Mouse (Mus musculus): ENCODE data around the gene Pgbd5. TPM values are rescaled to one million over a fixed set of nuclear protein-coding genes. Genes with fewer than 3 reads are reported as not detected.

Gene Pgbd5
- polyA plus RNA-seq, 1 experiment from 2014 or later, result 9.9 TPM

DNA sequence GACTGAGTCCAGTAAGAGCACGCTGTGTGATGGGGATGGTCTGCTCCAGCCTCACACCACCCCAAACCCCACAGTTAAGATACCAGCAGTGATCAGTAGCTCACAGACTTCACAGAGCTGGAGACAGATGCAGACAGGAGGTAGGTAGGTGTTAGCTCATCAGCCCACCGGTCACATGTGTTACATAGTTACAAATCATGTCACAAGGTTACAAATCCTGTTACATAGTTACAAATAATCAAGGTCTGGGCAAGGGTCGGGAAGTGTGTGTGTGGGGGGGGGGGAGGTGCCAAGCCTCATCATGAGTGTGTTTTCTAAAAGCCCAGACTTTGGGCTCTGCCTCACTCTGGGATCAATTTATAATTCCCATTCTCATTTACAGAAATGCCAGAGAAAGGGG is 78.5 kb downstream of the Pgbd5 start:
- Histone ChIP-seq H3K4me3 (no peak overlapping the region), H3K9me3 (no peaks in the 10 kb centered on the region), H3K4me2 (replicated peaks) (no peak overlapping the region), H3K9ac (replicated peaks) (no peak overlapping the region), H3K36me3 (no peaks in the 10 kb centered on the region), H3K4me1 (no peaks in the 10 kb centered on the region), H3K27me3 (no peaks in the 10 kb centered on the region), H3K27ac (replicated peaks) (no peak overlapping the region)
- ATAC-seq (replicated peaks), result no peak
- WGBS, result 80% methylated on average over 3 of the region's 3 CpGs

DNA sequence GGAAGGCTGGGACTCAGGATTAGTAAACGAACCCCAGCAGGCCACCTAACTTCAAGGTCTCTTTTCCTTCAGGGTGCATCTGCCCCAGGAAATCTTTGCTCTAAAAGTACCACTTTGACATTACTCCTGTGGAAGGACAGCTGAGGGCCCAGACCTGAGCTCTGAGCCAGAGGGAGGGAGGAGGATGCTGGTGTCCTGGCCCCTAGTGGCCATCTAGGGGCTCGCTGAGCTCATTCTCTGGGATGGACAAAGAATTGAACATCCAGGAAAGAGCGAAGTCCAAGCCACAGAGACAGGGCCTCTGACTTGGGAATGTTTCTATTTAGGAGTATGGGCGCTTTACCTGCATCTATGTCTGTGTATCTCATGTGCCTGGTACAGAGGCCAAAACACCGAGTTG is 87.8 kb downstream of the Pgbd5 start:
- ATAC-seq (replicated peaks), result no peak

DNA sequence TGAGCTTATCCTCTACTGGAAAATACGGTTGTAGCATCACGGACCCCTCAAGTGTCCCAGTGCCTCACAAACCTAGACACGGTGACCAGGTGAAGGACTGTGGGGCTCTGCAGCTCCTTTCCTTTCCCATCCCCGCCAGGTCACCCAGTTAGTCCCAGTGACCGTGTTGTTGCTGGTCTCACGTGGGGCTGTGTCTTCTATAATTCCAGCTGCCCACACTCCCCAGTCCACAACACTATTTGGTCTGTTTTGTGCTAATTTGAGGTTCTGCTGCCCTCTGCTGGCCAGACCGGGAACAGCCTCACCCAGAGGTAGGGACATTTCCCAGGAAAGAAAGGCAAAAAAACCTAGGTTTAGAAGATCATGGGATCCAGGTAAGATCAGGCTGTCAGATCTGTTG is 89.8 kb downstream of the Pgbd5 start:
- Histone ChIP-seq H3K36me3 (no peaks in the 10 kb centered on the region), H3K9ac (replicated peaks) (no peak overlapping the region), H3K4me3 (no peak overlapping the region), H3K27ac (replicated peaks) (no peak overlapping the region), H3K9me3 (no peaks in the 10 kb centered on the region), H3K27me3 (no peaks in the 10 kb centered on the region), H3K4me1 (0 out of 2 replicates have a peak, but pooled peaks cover 2% of the 10 kb centered on the region), H3K4me2 (replicated peaks) (no peak overlapping the region)
- WGBS, result 40% methylated on average over 7 of the region's 7 CpGs
- ATAC-seq (replicated peaks), result peak; percentile 17; the same call in 1 of the 2 replicates

More for the DNA sequence above, 87.8 kb downstream of the Pgbd5 start:
- H3K4me1 ChIP-seq, result 0 out of 2 replicates have a peak, but pooled peaks cover 2% of the 10 kb centered on the region
- H3K27ac ChIP-seq (replicated peaks), result no peak overlapping the region
- no peaks in the 10 kb centered on the region for H3K9me3 ChIP-seq
- 66% methylated on average over 5 of the region's 5 CpGs for WGBS
- no peak overlapping the region for H3K4me3 ChIP-seq
- H3K27me3 ChIP-seq, result no peaks in the 10 kb centered on the region
- no peak overlapping the region for H3K9ac ChIP-seq (replicated peaks)
- no peaks in the 10 kb centered on the region for H3K36me3 ChIP-seq
- H3K4me2 ChIP-seq (replicated peaks), result no peak overlapping the region

DNA sequence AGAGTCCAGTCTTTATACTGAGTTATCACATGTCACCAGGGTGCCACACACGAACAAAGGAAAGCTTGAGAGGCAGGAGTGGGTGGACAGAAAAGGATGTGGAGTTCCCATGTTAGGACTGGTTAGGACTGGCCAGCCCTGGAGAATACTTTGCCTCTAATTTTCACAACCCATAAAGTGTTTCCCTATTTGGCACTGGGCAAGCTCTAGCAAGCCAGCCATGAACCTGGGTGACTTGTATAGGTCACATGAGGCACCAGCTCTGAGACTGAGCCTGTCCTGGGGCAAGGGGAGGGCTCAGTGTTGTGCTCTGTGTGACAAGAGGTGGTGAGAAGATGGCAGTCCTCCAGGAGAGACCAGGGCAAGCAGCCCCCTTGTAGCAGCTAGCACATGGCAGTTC is 91.4 kb downstream of the Pgbd5 start:
- Histone ChIP-seq H3K36me3 (peaks cover 14% of the 10 kb centered on the region), H3K4me1 (0 out of 2 replicates have a peak, but pooled peaks cover 2% of the 10 kb centered on the region), H3K27me3 (no peaks in the 10 kb centered on the region), H3K27ac (replicated peaks) (no peak overlapping the region), H3K4me2 (replicated peaks) (no peak overlapping the region), H3K4me3 (no peak overlapping the region), H3K9ac (replicated peaks) (no peak overlapping the region), H3K9me3 (no peaks in the 10 kb centered on the region)
- no peak for ATAC-seq (replicated peaks)
- WGBS, result 52% methylated on average over 1 of the region's 1 CpGs

DNA sequence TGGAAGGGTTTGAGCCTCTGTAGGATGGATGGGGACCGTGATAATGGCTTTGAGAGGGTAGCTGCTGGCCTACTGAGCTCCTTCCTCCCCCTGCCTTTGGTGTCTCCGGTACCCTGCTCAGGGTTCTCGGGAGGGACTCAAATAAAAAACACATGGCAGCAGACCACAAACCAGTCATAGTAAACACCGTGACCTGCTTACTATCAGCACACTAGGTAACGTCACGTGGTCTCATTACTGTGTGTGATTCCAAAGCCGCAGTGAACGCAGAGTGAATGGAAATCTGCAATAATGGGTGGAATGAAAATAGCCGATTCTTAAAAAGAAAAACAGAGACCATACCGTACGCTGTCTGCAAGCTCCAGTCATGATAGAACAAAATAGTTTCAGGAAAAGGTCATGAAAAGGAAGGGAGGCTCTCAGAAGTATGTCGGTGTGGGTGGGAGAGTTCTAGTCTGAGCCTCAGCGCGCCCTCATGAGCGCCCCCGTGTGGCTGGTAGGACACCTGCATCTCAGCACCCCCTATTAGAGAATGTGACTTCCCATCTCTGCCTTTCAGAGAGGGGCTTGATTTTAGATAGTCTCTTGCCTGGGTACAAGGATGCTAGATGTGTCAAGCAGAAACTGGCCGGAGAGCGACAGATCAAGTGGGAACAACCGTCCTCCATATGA is 92.5 kb downstream of the Pgbd5 start:
- H3K27ac ChIP-seq (replicated peaks), result no peak overlapping the region
- no peak overlapping the region for H3K4me2 ChIP-seq (replicated peaks)
- no peak overlapping the region for H3K4me3 ChIP-seq
- H3K27me3 ChIP-seq, result no peaks in the 10 kb centered on the region
- peaks cover 15% of the 10 kb centered on the region for H3K36me3 ChIP-seq
- ATAC-seq (replicated peaks), result peak; percentile 41; the same call in 1 of the 2 replicates
- no peaks in the 10 kb centered on the region for H3K9me3 ChIP-seq
- WGBS, result 51% methylated on average over 19 of the region's 19 CpGs
- 0 out of 2 replicates have a peak, but pooled peaks cover 2% of the 10 kb centered on the region for H3K4me1 ChIP-seq
- H3K9ac ChIP-seq (replicated peaks), result no peak overlapping the region

DNA sequence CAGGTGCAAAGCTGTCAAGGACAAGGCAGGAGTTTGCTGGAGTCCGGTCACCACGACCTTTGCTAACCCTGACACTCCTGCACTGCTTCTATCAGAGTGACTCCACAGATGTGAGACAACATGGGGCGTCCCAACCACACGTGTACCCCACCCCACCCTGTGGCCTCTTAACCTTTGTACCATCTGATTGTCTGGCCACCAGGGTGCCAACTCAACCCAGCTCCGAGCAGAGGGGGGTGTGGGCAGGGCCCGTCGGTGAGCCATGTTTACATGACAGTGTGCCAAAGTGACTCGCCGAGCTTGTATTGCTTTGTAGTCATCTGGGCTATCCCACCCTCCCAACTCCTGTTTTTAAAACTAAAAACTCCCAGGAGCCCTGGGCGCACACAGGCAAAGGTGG is 94.4 kb downstream of the Pgbd5 start:
- Histone ChIP-seq H3K4me1 (0 out of 2 replicates have a peak, but pooled peaks cover 2% of the 10 kb centered on the region), H3K9ac (replicated peaks) (no peak overlapping the region), H3K27ac (replicated peaks) (no peak overlapping the region), H3K9me3 (no peaks in the 10 kb centered on the region), H3K36me3 (peaks cover 33% of the 10 kb centered on the region), H3K4me3 (no peak overlapping the region), H3K27me3 (no peaks in the 10 kb centered on the region), H3K4me2 (replicated peaks) (no peak overlapping the region)
- ATAC-seq (replicated peaks), result no peak
- WGBS, result 81% methylated on average over 10 of the region's 10 CpGs

DNA sequence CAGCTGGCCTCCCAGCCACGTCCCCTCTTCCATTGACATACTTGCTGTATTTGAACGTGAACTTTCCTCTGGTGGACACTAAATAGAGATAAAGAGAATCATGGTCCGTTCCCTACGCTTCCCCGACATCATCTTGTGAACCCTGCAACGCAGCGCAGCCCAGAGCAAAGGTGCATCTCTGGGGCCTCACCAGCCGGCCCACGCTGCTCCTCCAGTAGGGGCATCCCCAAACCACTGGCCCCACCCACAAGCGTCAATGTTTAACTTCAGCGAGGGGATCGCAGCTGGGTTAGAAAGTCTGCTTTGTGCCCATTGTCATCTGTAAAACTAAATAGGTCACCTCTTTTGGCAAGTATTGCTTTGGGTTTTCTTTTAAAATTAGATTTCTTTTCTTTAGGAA is 95.5 kb downstream of the Pgbd5 start:
- Histone ChIP-seq H3K4me2 (replicated peaks) (no peak overlapping the region), H3K4me1 (no peaks in the 10 kb centered on the region), H3K27me3 (no peaks in the 10 kb centered on the region), H3K9me3 (no peaks in the 10 kb centered on the region), H3K27ac (replicated peaks) (no peak overlapping the region), H3K4me3 (no peak overlapping the region), H3K9ac (replicated peaks) (no peak overlapping the region), H3K36me3 (peaks cover 38% of the 10 kb centered on the region)
- 94% methylated on average over 12 of the region's 12 CpGs for WGBS
- no peak for ATAC-seq (replicated peaks)

DNA sequence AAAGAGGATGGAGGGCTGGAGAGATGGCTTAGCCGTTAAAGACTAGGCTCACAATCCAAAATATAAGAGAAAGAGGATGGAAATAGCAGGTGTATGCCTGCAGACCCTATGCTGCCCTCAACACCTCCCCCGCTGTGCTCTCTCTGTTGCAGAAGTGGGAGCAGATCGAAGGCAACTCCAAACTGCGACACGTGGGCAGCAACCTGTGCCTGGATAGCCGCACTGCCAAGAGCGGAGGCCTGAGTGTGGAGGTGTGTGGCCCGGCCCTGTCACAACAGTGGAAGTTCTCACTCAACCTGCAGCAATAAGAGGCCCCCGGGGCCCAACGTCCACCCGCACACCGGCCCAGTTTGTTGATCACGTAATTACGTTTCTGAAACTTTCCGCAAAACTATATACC is 96.3 kb downstream of the Pgbd5 start:
- 96% methylated on average over 15 of the region's 15 CpGs for WGBS
- no peak overlapping the region for H3K27ac ChIP-seq (replicated peaks)
- no peak overlapping the region for H3K4me3 ChIP-seq
- no peaks in the 10 kb centered on the region for H3K4me1 ChIP-seq
- no peak overlapping the region for H3K9ac ChIP-seq (replicated peaks)
- H3K36me3 ChIP-seq, result peaks cover 44% of the 10 kb centered on the region
- ATAC-seq (replicated peaks), result no peak
- H3K9me3 ChIP-seq, result no peaks in the 10 kb centered on the region
- H3K4me2 ChIP-seq (replicated peaks), result no peak overlapping the region
- H3K27me3 ChIP-seq, result no peaks in the 10 kb centered on the region

DNA sequence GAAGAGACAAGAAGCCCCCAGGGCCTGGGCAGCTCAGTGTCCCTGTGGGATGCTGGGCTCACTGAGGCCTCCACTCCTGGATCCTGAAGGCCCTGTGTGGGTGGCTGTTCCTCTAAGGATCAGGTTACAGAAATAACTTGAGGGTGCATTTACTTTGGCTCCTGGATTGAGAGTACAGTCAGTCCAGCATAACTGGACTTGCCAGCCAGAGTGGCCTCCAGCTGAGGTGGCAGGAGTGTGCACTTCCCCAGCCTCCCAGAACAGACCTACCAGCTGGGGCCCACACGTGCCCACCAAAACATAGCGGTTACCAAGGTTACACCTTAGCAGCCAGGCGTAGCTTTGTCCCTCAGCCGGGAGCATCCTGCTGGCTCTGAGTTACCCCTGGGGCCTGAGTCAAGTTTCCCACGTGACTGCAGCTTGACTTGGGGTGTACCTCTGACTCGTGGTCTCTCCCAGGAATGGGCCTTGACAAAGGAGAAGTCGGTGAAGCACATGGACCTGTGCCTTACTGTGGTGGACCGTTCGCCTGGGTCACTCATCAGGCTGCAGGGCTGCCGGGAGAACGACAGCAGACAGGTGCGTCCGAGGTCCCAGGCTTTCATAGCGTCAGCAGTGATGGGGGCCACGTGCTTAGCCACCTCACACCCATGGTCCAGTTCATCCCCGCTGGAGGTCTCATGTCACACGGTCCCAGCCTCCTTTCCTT is 98.9 kb downstream of the Pgbd5 start:
- H3K27me3 ChIP-seq, result no peaks in the 10 kb centered on the region
- H3K9ac ChIP-seq (replicated peaks), result no peak overlapping the region
- no peak overlapping the region for H3K27ac ChIP-seq (replicated peaks)
- no peaks in the 10 kb centered on the region for H3K9me3 ChIP-seq
- ATAC-seq (replicated peaks), result no peak
- no peaks in the 10 kb centered on the region for H3K4me1 ChIP-seq
- H3K36me3 ChIP-seq, result peaks cover 59% of the 10 kb centered on the region
- no peak overlapping the region for H3K4me3 ChIP-seq
- 68% methylated on average over 17 of the region's 17 CpGs for WGBS
- H3K4me2 ChIP-seq (replicated peaks), result no peak overlapping the region

DNA sequence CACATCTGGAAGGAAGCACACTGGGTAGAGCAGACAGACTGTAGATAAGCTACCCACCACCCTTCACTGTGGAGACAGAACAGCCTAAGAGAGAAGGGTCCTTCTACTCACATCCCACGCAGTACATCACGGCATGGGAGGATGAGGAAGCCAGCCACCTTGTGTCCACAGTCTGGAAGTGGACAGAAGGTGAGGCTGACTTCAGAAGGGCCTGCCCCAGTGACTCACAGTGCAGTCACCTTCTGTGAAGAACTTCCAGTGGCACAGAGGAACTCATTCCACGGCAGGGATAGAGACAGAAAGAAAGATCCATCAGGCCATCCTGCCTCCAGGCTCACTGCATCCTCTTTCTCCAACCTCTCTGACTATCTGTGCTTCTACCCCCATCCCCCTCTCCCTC is 99.7 kb downstream of the Pgbd5 start:
- H3K9ac ChIP-seq (replicated peaks), result no peak overlapping the region

DNA sequence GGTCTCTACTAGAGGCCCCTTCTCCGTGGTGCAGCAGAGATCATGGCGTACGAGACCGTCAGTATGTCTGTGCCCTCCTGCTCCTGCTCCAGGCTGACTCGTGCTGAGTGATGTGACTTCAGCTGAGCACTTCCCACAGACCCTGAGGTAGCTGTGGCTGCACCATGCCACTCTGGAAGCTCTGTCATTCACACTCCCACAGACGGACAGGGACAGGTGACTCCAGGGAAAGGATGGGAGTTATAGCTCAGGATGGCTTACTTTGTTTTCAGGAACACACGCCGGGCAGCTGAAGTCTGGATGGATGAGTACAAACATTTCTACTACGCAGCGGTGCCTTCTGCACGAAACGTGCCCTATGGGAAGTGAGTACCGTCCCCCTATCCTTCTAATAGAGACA is 103.2 kb downstream of the Pgbd5 start:
- Histone ChIP-seq H3K36me3 (peaks cover 48% of the 10 kb centered on the region), H3K27ac (replicated peaks) (no peak overlapping the region), H3K9me3 (no peaks in the 10 kb centered on the region), H3K9ac (replicated peaks) (no peak overlapping the region), H3K27me3 (no peaks in the 10 kb centered on the region), H3K4me2 (replicated peaks) (no peak overlapping the region), H3K4me1 (no peaks in the 10 kb centered on the region), H3K4me3 (no peak overlapping the region)
- no peak for ATAC-seq (replicated peaks)
- 94% methylated on average over 13 of the region's 13 CpGs for WGBS

More for the DNA sequence above, 99.7 kb downstream of the Pgbd5 start:
- Histone ChIP-seq H3K27ac (replicated peaks) (no peak overlapping the region), H3K4me2 (replicated peaks) (no peak overlapping the region), H3K4me3 (no peak overlapping the region), H3K27me3 (no peaks in the 10 kb centered on the region), H3K36me3 (peaks cover 59% of the 10 kb centered on the region), H3K9me3 (no peaks in the 10 kb centered on the region), H3K4me1 (no peaks in the 10 kb centered on the region)
- no peak for ATAC-seq (replicated peaks)
- 94% methylated on average over 3 of the region's 3 CpGs for WGBS

DNA sequence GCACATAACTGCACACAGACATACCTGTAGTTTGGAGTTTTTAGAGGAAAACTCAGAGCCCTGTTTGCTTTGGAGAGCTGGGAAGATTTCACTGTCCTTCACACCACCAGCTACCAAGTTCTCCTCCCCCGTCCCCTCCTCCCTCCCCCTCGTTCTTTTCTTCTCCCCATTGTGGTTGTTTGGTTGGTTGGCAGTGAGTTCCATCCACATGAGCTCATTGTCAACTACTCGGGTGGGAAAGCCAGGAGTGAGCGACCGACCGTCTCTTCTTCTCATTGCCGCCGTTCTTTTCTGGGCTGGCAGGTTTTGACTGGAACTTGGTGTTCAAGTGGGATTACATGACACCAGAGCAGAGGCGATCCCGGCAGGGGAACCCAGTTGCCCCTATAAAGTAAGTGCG is 107.8 kb downstream of the Pgbd5 start:
- Histone ChIP-seq H3K9ac (replicated peaks) (no peak overlapping the region), H3K27me3 (no peaks in the 10 kb centered on the region), H3K36me3 (peaks cover 32% of the 10 kb centered on the region), H3K4me2 (replicated peaks) (no peak overlapping the region), H3K9me3 (no peaks in the 10 kb centered on the region), H3K4me1 (peaks cover 8% of the 10 kb centered on the region; the same call in 1 of the 2 replicates), H3K4me3 (no peak overlapping the region), H3K27ac (replicated peaks) (no peak overlapping the region)
- 48% methylated on average over 11 of the region's 11 CpGs for WGBS
- no peak for ATAC-seq (replicated peaks)
